Mouse (Mus musculus) megakaryocyte-erythroid progenitor cell, adult 5-6 weeks (primary cell): ENCODE measurements around the gene Gatd1. TPM values are rescaled to one million over a fixed set of nuclear protein-coding genes. Genes with fewer than 3 reads are reported as not detected.
"Not testable (repeated sequence)": the region's sequence is repeated elsewhere in the genome, so short reads cannot be mapped to it uniquely, and the experiment has no call there.

Experiments used
- ATAC-seq: replicated peaks from 2 replicates; pipeline ENCODE4 v1.8.0; 2016; ENCODE audit warnings: mild to moderate bottlenecking, inconsistent platforms; ENCODE audit not compliant: severe bottlenecking, poor library complexity, low FRiP score, low TSS enrichment
- total RNA-seq, 2 experiments: library from RNA; stranded (forward) in 1 of 2; stranded (reverse) in 1 of 2; fragments of 200-1000, 215-1000 nt in 1 of 2; fragments of >200 nt in 1 of 2; fragmentation: Nextera tagmentation in 1 of 2; gene quantifications; 2 replicates each; pipeline ENCODE4 v1.2.3; 2014 to 2017

Gatd1 gene
- total RNA-seq, 2 experiments from 2014 or later, result 13.9 to 26.8 TPM

DNA sequence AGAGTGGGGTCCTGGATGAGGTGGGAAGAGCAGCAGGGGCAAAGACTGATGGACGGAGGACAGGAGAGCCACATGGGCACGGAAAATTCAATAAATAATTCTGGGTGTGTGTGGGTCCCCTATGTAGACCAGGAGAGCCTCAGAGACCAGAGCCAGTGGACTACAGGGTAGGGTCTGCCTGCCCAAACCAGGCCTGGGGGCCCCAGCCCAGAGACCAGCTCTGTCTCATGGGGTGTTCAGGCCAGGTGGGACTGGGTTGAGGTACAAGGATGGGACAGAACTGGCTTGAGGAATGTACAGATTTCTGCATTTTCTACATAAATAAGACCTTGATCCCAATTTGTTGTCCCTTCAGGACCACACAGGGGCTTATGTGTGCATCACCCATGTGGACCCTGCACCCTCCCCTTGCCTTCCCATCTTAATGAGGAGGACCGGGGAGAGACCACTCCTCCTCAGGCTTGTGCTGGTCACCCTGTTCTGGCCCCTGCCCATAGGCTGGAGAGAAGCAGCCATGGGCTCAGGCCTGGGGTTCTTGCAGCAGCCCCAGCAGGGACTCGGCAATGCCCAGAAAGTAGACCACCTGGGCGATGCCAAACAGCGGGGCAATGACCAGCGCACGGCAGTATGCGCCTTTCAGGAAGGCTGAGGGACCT is 16.8 kb upstream of the Gatd1 start:
- ATAC-seq, result no peak

GRCm38 (mm10) chr7:141429840-141430584 is 16.1 kb upstream of the Gatd1 start:
- no peak for ATAC-seq

DNA sequence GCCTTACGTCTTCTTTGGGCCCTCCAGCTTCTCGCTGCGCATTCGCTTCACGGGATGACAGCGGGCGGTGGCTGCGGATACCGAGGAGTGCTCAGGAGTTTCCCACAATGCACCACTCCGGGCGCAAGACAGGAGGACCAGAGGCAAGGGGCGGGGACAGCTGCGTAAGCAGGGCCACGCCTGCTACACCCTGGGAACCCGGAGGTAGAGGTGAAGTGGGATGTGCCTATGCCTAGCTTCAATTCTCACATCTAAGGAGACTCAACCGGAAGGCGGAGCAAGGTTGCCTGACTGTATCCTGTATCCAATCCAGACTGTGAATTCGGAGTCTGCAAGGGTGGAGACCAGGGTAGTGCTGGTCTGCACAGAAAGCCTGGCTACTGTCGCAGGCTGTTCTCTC is 15.4 kb upstream of the Gatd1 start, which contains the start of gene Cend1:
Gene Cend1, minus strand, starts transcription at position 182 of the 400 bp plus-strand sequence.
- no peak for ATAC-seq

DNA sequence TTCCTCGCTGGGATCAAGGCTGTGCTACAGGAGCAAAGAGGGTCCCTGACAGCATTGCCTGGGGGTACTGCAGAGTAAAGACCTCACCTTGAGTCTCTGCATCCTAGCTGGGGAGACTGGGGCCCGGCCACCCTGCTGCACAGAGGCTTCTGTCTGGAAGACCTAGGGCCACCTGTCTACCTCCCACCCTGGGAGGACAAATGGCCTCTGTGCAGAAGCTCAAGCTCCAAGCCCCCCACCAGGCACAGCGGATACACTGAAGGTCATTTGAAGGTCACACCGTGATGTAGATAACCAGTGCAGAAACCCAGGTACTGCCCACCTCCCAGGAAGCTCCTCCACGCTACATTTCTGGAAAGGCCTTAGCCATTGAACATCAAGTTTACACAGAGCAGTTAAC is 14.8 kb upstream of the Gatd1 start:
- ATAC-seq, result no peak

- peak; percentile 58; the same call in 1 of the 2 replicates for ATAC-seq
Measured at GRCm38 (mm10) chr7:141426948-141427730, 13.2 kb upstream of the Gatd1 start.

DNA sequence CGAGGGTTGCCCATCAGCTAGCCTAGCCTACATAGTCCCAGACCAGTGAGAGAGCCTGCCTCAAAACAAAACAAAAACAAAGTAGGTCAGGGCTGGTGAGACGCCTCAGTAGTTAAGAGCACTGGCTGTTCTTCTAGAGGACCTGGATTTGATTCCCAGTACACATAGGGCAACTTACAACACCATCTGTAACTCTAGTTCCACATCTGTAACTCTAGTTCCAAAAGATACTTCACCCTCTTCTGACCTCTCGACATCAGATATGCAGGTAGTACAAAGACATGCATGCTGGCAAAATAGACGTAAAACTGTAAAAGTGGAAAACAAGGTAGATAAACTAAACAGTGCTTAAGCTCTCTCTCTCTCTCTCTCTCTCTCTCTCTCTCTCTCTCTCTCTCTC is 9.9 kb upstream of the Gatd1 start:
- ATAC-seq, result no peak

DNA sequence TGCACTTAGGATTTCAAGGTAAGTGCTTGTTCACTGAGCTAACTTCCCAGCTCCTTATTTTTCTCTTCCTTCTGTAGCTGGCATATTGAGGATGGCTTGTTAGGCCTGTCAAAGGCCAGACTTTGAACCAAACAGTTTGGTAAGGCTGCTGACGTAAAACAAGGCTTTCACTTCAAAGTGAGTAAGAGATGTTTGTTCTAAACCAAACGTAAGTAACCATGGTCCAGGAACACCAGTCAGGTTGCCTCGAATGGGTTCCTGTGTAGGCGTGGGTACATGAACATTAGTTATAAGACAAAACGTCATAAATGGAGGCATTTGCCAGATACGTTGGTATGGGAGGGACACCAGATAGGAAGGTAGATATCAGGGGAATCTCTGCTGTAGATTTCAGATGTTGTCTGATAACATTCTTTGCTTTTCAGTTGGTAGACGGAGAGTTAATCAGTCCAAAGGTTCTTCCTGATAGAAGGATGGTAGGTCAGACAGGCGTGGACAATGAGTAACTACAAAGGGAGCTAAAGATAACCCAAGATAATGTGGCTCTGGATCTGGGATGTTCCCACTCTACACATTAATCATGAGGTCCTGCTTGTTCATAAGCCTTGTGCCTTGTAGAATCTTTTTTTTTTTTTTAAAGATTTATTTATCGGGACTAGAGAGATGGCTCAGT is 6.2 kb upstream of the Gatd1 start:
- no peak for ATAC-seq

DNA sequence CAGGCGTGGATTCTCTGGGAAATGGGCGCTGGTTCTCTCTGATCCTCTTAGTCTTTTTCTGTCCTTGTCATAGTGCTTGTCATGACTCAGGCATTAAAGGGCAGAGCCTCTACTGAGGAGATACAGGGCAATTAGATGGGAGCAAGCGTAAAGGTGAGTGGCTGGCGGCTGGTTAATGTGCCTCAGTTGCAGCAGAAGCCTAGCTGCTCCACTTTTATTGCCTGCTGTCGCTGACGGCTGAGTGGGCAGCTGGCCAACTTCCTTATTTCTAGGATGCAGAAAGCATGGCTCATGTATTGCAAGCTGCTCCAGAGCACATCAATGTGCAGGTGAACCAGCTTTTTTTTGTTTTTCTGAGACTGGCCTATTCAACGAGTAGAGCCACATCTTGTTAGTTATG is 5.0 kb upstream of the Gatd1 start:
- ATAC-seq, result no peak

- ATAC-seq, result no peak
Measured at GRCm38 (mm10) chr7:141417731-141418681, 4.1 kb upstream of the Gatd1 start.

- no peak for ATAC-seq
Measured at GRCm38 (mm10) chr7:141416144-141416841, 2.4 kb upstream of the Gatd1 start.

DNA sequence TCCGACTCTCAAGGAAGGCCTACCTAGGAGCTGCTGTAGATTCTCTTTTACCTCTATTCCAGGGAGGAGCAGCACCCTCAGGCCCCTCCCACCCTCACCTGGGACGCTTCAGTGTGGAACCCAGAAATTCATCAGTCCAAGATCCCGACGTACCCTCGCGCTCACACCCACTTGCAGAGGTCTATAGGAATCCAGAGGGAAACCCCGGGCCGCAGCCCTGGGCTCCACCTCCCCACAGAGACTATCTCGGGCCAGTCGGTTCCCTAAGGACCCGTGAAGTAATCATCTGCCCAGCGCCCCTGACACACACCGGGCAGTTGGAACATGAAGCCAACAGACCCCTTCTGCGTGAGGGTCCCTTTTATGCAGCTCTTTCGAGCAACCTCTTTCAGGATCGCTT is 605 bp downstream of the Gatd1 start:
- ATAC-seq, result no peak

GRCm38 (mm10) chr7:141411667-141412066 is 2.3 kb downstream of the Gatd1 start:
- ATAC-seq, result no peak

- ATAC-seq, result no peak
Measured at GRCm38 (mm10) chr7:141410631-141411030, 3.3 kb downstream of the Gatd1 start.

DNA sequence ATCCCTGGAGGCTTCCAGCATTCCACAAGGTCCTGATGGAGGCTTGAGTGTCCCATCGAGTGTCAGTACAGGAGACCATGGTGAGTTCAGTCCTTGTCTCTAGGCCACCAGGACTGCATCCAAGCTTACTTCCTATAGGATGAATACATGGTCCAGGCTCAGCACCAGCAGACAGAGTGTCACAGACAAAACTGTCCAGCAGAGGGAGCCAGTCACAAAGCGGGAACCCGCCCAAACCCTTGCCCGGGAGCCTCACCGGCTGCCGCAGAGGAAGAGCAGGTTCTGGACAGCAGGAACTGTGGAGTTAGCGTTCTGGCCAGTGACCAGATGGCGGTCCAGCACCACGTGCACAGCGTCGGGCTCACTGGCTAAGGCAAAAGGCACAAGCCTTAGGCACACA is 5.1 kb downstream of the Gatd1 start:
- peak; percentile 74 for ATAC-seq

- not testable (repeated sequence) for ATAC-seq
Measured at GRCm38 (mm10) chr7:141407670-141408069, 6.3 kb downstream of the Gatd1 start.

DNA sequence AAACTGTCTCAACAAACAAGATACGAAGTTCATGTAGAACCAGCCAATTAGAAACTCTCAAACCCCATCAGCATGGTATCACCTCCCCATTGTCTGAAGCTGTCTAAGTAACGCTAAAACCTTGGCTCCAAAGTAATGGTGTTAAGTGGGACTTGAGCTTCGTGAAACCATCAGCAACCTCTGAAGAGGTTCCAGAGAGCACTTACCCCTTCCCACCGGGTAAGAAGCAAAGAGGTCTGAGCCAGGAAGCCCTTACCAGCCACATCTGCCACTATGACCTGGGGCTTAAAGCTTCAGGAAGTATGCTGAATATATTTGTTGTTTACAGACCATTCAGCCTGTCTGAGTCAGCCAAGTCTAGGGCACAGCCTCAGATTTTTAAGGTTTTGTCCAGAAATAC is 8.5 kb downstream of the Gatd1 start:
- ATAC-seq, result no peak

DNA sequence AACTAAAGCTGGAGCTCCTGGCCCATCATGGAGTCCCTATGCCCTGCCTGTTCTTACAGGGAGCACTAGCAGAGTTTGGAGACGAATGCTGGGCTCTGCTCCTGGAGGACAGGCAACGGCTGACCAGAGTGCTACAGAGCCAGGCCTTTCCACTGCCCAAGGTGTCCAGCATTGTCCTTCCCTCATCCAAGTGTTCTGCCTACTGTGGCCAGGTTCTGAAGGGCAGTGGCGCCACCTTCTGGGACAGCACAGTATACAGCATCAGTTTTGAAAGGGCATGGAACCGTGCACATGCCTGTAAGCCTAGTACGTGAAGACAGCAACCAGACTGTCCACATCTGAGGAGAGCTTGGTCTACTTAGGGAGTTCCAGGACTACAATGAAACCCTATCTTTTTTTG is 10.6 kb downstream of the Gatd1 start:
- peak; percentile 88 for ATAC-seq

- no peak for ATAC-seq
Measured at GRCm38 (mm10) chr7:141395348-141395747, 18.6 kb downstream of the Gatd1 start.
